Mouse (Mus musculus) bone marrow macrophage, adult 2 months (primary cell): ENCODE results near the gene Heg1. TPM values are rescaled to one million over a fixed set of nuclear protein-coding genes. Genes with fewer than 3 reads are reported as not detected.

Experiments
- H3K27ac ChIP-seq: 2 replicates; pipeline ENCODE4 v1.5.1; 2012; ENCODE audit warnings: low read depth, low read length; ENCODE audit not compliant: insufficient read depth
- H3K4me1 ChIP-seq: 2 replicates; pipeline ENCODE4 v1.6.1; 2012; ENCODE audit warnings: low read length; ENCODE audit not compliant: control insufficient read depth, insufficient read depth
- H3K4me3 ChIP-seq: 2 replicates; pipeline ENCODE4 v1.5.1; 2012; ENCODE audit warnings: mild to moderate bottlenecking, low read length, moderate library complexity; ENCODE audit not compliant: insufficient read depth
- CTCF ChIP-seq: IDR thresholded peaks from 2 replicates; pipeline ENCODE4 v1.5.1; 2012; ENCODE audit warnings: low read depth, mild to moderate bottlenecking, low read length, moderate library complexity
- POLR2A ChIP-seq: IDR thresholded peaks from 2 replicates; pipeline ENCODE4 v1.6.1; 2012; ENCODE audit warnings: mild to moderate bottlenecking, low read depth, low read length, borderline replicate concordance
- polyA plus RNA-seq: library from polyadenylated mRNA; stranded (reverse); fragments of >200 nt; gene quantifications from 2 replicates; pipeline ENCODE4 v1.2.4, GENCODE M21; 2012; ENCODE audit not compliant: missing spikeins, insufficient read depth, insufficient read length

The Heg1 gene
- polyA plus RNA-seq, 1 experiment, result 0.35 TPM

GRCm38 (mm10) chr16:33782729-33783091 lies 98.5 kb downstream of the Heg1 start:
- Histone ChIP-seq H3K4me3 (no peak overlapping the region), H3K27ac (no peak overlapping the region), H3K4me1 (peaks cover 4% of the 10 kb centered on the region)
- TF ChIP-seq POLR2A, result no peak

- Histone ChIP-seq H3K4me3 (no peak overlapping the region), H3K27ac (no peak overlapping the region), H3K4me1 (peaks cover 4% of the 10 kb centered on the region)
- no peak for TF ChIP-seq CTCF
- no peak for TF ChIP-seq POLR2A
Observed at GRCm38 (mm10) chr16:33784547-33784946, 100.4 kb downstream of the Heg1 start.

- no peak overlapping the region for H3K27ac ChIP-seq
- no peak overlapping the region for H3K4me3 ChIP-seq
- H3K4me1 ChIP-seq, result peaks cover 4% of the 10 kb centered on the region
- TF ChIP-seq CTCF (no peak), POLR2A (no peak)
Observed at GRCm38 (mm10) chr16:33785092-33785704, 101.0 kb downstream of the Heg1 start.

- no peak overlapping the region for H3K4me3 ChIP-seq
- no peak overlapping the region for H3K27ac ChIP-seq
- peaks cover 4% of the 10 kb centered on the region for H3K4me1 ChIP-seq
- TF ChIP-seq CTCF, result no peak
- no peak for TF ChIP-seq POLR2A
Observed at GRCm38 (mm10) chr16:33786657-33787390, 102.7 kb downstream of the Heg1 start.

- Histone ChIP-seq H3K4me3 (no peak within 1 kb of the TSS), H3K4me1 (no peaks in the 10 kb centered on the region), H3K27ac (no peak within 1 kb of the TSS)
- no peak for TF ChIP-seq POLR2A
- TF ChIP-seq CTCF, result no peak
Observed at GRCm38 (mm10) chr16:33793846-33794791, 109.9 kb downstream of the Heg1 start, which contains the start of gene Muc13. TSS of gene Muc13 (plus strand) at chr16:33794037.

GRCm38 (mm10) chr16:33795106-33795505 lies 110.9 kb downstream of the Heg1 start:
- Histone ChIP-seq H3K27ac (no peak overlapping the region), H3K4me1 (no peaks in the 10 kb centered on the region), H3K4me3 (no peak overlapping the region)
- TF ChIP-seq CTCF (no peak), POLR2A (no peak)

GRCm38 (mm10) chr16:33795887-33796286 lies 111.7 kb downstream of the Heg1 start:
- Histone ChIP-seq H3K27ac (no peak overlapping the region), H3K4me3 (no peak overlapping the region), H3K4me1 (no peaks in the 10 kb centered on the region)
- TF ChIP-seq POLR2A (no peak), CTCF (no peak)

- Histone ChIP-seq H3K4me3 (no peak overlapping the region), H3K27ac (no peak overlapping the region), H3K4me1 (no peaks in the 10 kb centered on the region)
- TF ChIP-seq POLR2A (no peak), CTCF (no peak)
Observed at GRCm38 (mm10) chr16:33796756-33797155, 112.6 kb downstream of the Heg1 start.

GRCm38 (mm10) chr16:33797860-33798259 lies 113.7 kb downstream of the Heg1 start:
- Histone ChIP-seq H3K4me3 (no peak overlapping the region), H3K27ac (no peak overlapping the region), H3K4me1 (no peaks in the 10 kb centered on the region)
- TF ChIP-seq POLR2A (no peak), CTCF (no peak)

GRCm38 (mm10) chr16:33810002-33810401 lies 125.8 kb downstream of the Heg1 start:
- Histone ChIP-seq H3K4me3 (no peak overlapping the region), H3K4me1 (no peaks in the 10 kb centered on the region), H3K27ac (no peak overlapping the region)
- TF ChIP-seq POLR2A (no peak), CTCF (no peak; the same call in 1 of the 2 replicates)
